Mouse (Mus musculus) ES-E14 (cell line): ENCODE results near the gene 2310022A10Rik.

ENCODE experiments used
- CHD2 ChIP-seq: IDR thresholded peaks from 2 replicates; pipeline ENCODE4 v1.6.1; 2014; ENCODE audit warnings: mild to moderate bottlenecking, low read depth, low read length, inconsistent platforms
- HCFC1 ChIP-seq: IDR thresholded peaks from 2 replicates; pipeline ENCODE4 v1.6.1; 2012; ENCODE audit warnings: low read length, inconsistent platforms, borderline replicate concordance; ENCODE audit not compliant: insufficient read depth
- MAFK ChIP-seq: IDR thresholded peaks from 2 replicates; pipeline ENCODE4 v1.6.1; 2014; ENCODE audit warnings: mild to moderate bottlenecking, low read depth, low read length, inconsistent platforms; ENCODE audit not compliant: insufficient read depth
- ZC3H11A ChIP-seq: IDR thresholded peaks from 2 replicates; pipeline ENCODE4 v1.6.1; 2012; ENCODE audit warnings: low read depth, mild to moderate bottlenecking, inconsistent platforms, low read length, borderline replicate concordance
- ZNF384 ChIP-seq: IDR thresholded peaks from 2 replicates; pipeline ENCODE4 v1.6.1; 2012; ENCODE audit warnings: low read depth, low read length, inconsistent platforms

DNA sequence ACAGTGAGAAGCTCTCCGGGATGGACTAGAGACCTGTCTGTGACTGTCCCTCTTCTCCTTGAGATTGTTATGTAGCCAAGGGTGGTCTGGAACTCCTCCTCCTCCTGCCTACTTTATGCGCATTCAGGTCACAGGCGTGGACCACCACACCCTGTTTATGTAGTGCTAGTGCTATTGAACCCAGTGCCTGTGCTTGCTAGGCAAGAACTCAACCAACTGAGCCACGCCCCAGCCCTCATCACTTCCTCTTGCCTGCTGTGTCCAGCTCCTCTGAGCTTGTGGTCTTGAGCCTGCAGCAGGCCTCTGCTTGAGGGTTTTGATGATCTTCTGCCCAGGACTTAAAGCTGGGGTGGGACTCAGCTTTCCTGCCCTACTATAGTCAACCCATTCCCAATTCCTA, 19.1 kb downstream of the 2310022A10Rik start:
- no peak for TF ChIP-seq MAFK
- no peak for TF ChIP-seq CHD2
- TF ChIP-seq ZC3H11A = no peak
- TF ChIP-seq HCFC1 = no peak
- no peak for TF ChIP-seq ZNF384
